Mouse (Mus musculus) urinary bladder, adult 18-20 months (tissue): ENCODE measurements around the gene D16Ertd472e.
A peak's percentile ranks its signal among the peaks of the same experiment; 100 is the strongest.

Experiments
- DNase-seq, 2 experiments: peaks; one replicate each; pipeline ENCODE4 v3.0.0; 2022; ENCODE audit warnings: low spot score in 2 of 2, mixed read lengths in 2 of 2

Gene D16Ertd472e

GRCm38 (mm10) chr16:78576478-78577084, at the start of gene D16Ertd472e:
Gene D16Ertd472e, minus strand, starts transcription at chr16:78576708.
- DNase-seq = peak; percentile 82 to 85

GRCm38 (mm10) chr16:78622755-78623154, 46.2 kb upstream of the D16Ertd472e start:
- DNase-seq = no peak

- DNase-seq = peak; percentile 50 to 75
These were observed 42.9 kb upstream of the D16Ertd472e start for GRCm38 (mm10) chr16:78619386-78619785.

- DNase-seq = no peak
These were observed 41.4 kb upstream of the D16Ertd472e start for GRCm38 (mm10) chr16:78617757-78618532.

GRCm38 (mm10) chr16:78606202-78606601, 29.7 kb upstream of the D16Ertd472e start:
- DNase-seq = no peak

GRCm38 (mm10) chr16:78598919-78599318, 22.4 kb upstream of the D16Ertd472e start:
- DNase-seq = no peak

- no peak for DNase-seq
These were observed 19.9 kb upstream of the D16Ertd472e start for GRCm38 (mm10) chr16:78596381-78596780.

- DNase-seq = no peak
These were observed 19.3 kb upstream of the D16Ertd472e start for GRCm38 (mm10) chr16:78595821-78596220.

GRCm38 (mm10) chr16:78594154-78594553, 17.6 kb upstream of the D16Ertd472e start:
- no peak for DNase-seq

- no peak for DNase-seq
These were observed 14.6 kb upstream of the D16Ertd472e start for GRCm38 (mm10) chr16:78591130-78591529.

GRCm38 (mm10) chr16:78588821-78589220, 12.3 kb upstream of the D16Ertd472e start:
- no peak for DNase-seq

- DNase-seq = no peak
These were observed 10.1 kb upstream of the D16Ertd472e start for GRCm38 (mm10) chr16:78586621-78587020.

- no peak for DNase-seq
These were observed 9.3 kb upstream of the D16Ertd472e start for GRCm38 (mm10) chr16:78585664-78586397.

GRCm38 (mm10) chr16:78585163-78585562, 8.7 kb upstream of the D16Ertd472e start:
- DNase-seq = no peak

- DNase-seq = no peak
These were observed 7.5 kb upstream of the D16Ertd472e start for GRCm38 (mm10) chr16:78583968-78584367.

GRCm38 (mm10) chr16:78580387-78580786, 3.9 kb upstream of the D16Ertd472e start:
- DNase-seq = no peak

GRCm38 (mm10) chr16:78579386-78579785, 2.9 kb upstream of the D16Ertd472e start:
- no peak for DNase-seq

GRCm38 (mm10) chr16:78577085-78577671, 670 bp upstream of the D16Ertd472e start:
- DNase-seq = peak in 1 of 2 experiments; percentile 28

- DNase-seq = no peak
These were observed 543 bp downstream of the D16Ertd472e start for GRCm38 (mm10) chr16:78575852-78576477.

GRCm38 (mm10) chr16:78575190-78575851, 1.2 kb downstream of the D16Ertd472e start:
- DNase-seq = no peak

- DNase-seq = no peak
These were observed 2.3 kb downstream of the D16Ertd472e start for GRCm38 (mm10) chr16:78574241-78574640.
